Mouse (Mus musculus) heart, adult 2 months (tissue): ENCODE data around the gene Clec3b.

Experiments
- CTCF ChIP-seq: fragments of 200-600 bp; IDR thresholded peaks from 2 replicates; pipeline ENCODE4 v1.8.1; 2022; ENCODE audit warnings: antibody characterized with exemption, mild to moderate bottlenecking, moderate library complexity
- EP300 ChIP-seq: fragments of 200-500 bp; IDR thresholded peaks from 2 replicates; pipeline ENCODE4 v1.6.1; 2011; ENCODE audit warnings: low read depth, low read length, control low read depth; ENCODE audit not compliant: insufficient read depth
- POLR2A ChIP-seq: fragments of 200-500 bp; IDR thresholded peaks from 2 replicates; pipeline ENCODE4 v1.6.1; 2011; ENCODE audit warnings: mild to moderate bottlenecking, low read depth, low read length, control low read depth; ENCODE audit not compliant: insufficient read depth

DNA sequence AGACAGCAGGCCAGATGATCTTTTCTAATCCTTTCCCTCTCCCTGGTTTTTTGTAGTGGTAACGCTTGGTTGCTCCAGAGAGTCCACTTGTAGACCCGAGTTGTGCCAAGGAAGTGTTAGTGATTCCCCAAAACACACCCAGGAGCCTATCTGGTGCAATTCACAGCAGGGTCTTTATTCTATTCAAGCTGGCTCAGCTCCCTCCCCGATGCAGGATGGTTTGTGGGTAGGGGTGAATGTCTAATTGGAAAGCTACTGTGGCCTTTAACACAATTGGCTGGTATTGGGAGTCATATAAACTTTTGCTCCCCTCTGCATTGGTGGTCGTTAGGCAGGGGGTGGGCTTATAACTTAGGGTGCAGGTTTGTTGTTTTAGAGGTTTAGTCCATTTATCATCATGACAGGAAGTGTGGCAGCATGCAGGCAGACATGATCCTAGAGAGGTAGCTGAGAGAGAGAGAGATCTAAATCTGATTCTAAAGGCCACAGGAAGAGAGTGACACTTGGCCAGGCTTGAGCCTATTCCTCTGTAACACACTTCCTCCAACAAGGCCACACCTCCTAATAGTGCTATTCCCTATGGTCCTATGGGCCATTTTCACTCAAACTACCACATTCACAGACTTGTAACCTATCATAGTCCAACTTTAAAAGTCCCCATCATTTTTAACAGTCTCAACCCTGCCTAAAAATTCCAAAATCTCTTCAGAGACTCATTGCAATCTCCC is 10.7 kb upstream of the Clec3b start:
- TF ChIP-seq CTCF (no peak), POLR2A (no peak), EP300 (no peak)
